Mouse (Mus musculus) intestine, embryonic 15.5 days (tissue): ENCODE measurements around the gene Slc1a1. TPM values are rescaled to one million over a fixed set of nuclear protein-coding genes. Genes with fewer than 3 reads are reported as not detected.

ENCODE experiments used
- ATAC-seq: fragments of 200-750 bp; cut with Nextera tagmentation; 2 replicates; pipeline ENCODE4 v1.8.0; 2017; ENCODE audit warnings: moderate TSS enrichment, moderate library complexity
- H3K27ac ChIP-seq: fragments of 300-500 bp; sonication (generic); 2 replicates; pipeline ENCODE4 v1.5.1; 2015; ENCODE audit warnings: mild to moderate bottlenecking, inconsistent platforms
- H3K27me3 ChIP-seq: fragments of 300-500 bp; sonication (generic); replicated peaks from 2 replicates; pipeline ENCODE4 v1.6.1; 2015; ENCODE audit warnings: inconsistent platforms
- H3K36me3 ChIP-seq: fragments of 300-500 bp; sonication (generic); 2 replicates; pipeline ENCODE4 v1.6.1; 2015; ENCODE audit warnings: inconsistent platforms
- H3K4me1 ChIP-seq: fragments of 300-500 bp; sonication (generic); replicated peaks from 2 replicates; pipeline ENCODE4 v1.6.1; 2015; ENCODE audit warnings: inconsistent platforms
- H3K4me2 ChIP-seq: fragments of 300-500 bp; sonication (generic); replicated peaks from 2 replicates; pipeline ENCODE4 v1.6.1; 2015; ENCODE audit warnings: mild to moderate bottlenecking, inconsistent platforms
- H3K4me3 ChIP-seq: fragments of 300-500 bp; sonication (generic); replicated peaks from 2 replicates; pipeline ENCODE4 v1.5.1; 2015; ENCODE audit warnings: inconsistent platforms
- H3K9ac ChIP-seq: fragments of 300-500 bp; sonication (generic); 2 replicates; pipeline ENCODE4 v1.6.1; 2015; ENCODE audit warnings: inconsistent platforms
- H3K9me3 ChIP-seq: fragments of 300-500 bp; sonication (generic); 2 replicates; pipeline ENCODE4 v1.6.1; 2016; ENCODE audit warnings: inconsistent platforms
- WGBS: fragments of 180-500 bp; shearing (Covaris S2); methylation state at CpG from one replicate; pipeline ENCODE4 v1.1.7; 2015; 5-methylcytosine and 5-hydroxymethylcytosine counted together
- polyA plus RNA-seq: library from polyadenylated mRNA; unstranded; fragments of >200 nt; fragmentation: Nextera tagmentation; extraction: Ambion mirVana; gene quantifications from 2 replicates; pipeline ENCODE4 v1.2.1, GENCODE M21; 2015

The Slc1a1 gene
- polyA plus RNA-seq, 1 experiment from 2014 or later: 0.97 TPM

DNA sequence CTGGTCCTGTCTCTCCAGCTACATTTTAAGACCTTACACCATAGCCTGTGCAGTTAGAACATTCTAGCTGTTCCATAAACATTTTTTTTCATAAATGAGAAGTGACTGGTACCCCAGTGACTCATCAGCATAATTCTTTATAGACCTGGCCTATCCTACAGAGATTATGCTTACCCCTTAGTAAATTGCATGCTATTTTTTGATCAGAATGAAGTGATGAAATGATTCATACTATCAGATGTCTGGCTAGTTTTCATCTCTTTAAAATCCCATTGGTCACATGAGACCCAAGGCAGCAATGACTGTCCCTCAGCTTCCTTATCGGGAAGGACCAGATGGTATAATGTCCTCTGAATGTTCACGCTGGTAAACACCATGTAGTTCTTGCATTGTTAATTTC is 65.9 kb downstream of the Slc1a1 start:
- WGBS: 89% methylated on average over 2 of the region's 2 CpGs
- Histone ChIP-seq H3K9ac (no peak overlapping the region), H3K27me3 (no peaks in the 10 kb centered on the region), H3K36me3 (no peaks in the 10 kb centered on the region), H3K27ac (no peak overlapping the region), H3K4me1 (peaks cover 3% of the 10 kb centered on the region; the same call in 1 of the 2 replicates), H3K4me3 (no peak overlapping the region), H3K9me3 (no peaks in the 10 kb centered on the region), H3K4me2 (no peak overlapping the region)
- no peak for ATAC-seq

DNA sequence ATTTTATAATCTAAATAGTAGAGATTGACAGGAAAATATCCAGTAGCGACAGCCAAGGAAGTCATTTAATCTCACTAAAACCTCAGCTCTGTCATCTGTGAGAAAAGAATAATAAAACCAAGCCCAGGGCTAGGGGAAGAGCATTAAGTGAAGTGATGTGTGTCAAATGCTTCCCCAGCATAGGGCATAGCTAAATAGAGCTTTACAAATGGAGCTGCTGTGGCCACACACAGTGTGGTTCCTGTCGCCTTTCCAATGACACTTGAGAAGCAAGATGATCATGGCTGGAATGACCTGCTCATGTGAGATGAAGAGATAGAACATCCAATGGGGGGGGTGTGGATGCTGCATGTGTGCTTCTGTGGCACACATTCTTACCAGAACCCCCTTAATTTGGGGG is 67.3 kb downstream of the Slc1a1 start:
- 60% methylated on average over 2 of the region's 2 CpGs for WGBS
- no peak overlapping the region for H3K4me3 ChIP-seq
- no peaks in the 10 kb centered on the region for H3K27me3 ChIP-seq
- H3K27ac ChIP-seq: no peak overlapping the region
- H3K36me3 ChIP-seq: no peaks in the 10 kb centered on the region
- no peak for ATAC-seq
- H3K9me3 ChIP-seq: no peaks in the 10 kb centered on the region
- no peak overlapping the region for H3K4me2 ChIP-seq
- H3K9ac ChIP-seq: no peak overlapping the region
- peaks cover 3% of the 10 kb centered on the region; the same call in 1 of the 2 replicates for H3K4me1 ChIP-seq

GRCm38 (mm10) chr19:28902806-28903205 is 68.0 kb downstream of the Slc1a1 start:
- no peaks in the 10 kb centered on the region for H3K9me3 ChIP-seq
- no peaks in the 10 kb centered on the region for H3K36me3 ChIP-seq
- H3K27ac ChIP-seq: no peak overlapping the region
- no peak overlapping the region for H3K4me3 ChIP-seq
- ATAC-seq: no peak
- no peak overlapping the region for H3K9ac ChIP-seq
- H3K4me2 ChIP-seq: no peak overlapping the region
- WGBS: 76% methylated on average over 4 of the region's 4 CpGs
- H3K4me1 ChIP-seq: peaks cover 3% of the 10 kb centered on the region; the same call in 1 of the 2 replicates
- H3K27me3 ChIP-seq: no peaks in the 10 kb centered on the region

- no peaks in the 10 kb centered on the region for H3K9me3 ChIP-seq
- WGBS: 56% methylated on average over 8 of the region's 8 CpGs
- H3K36me3 ChIP-seq: no peaks in the 10 kb centered on the region
- no peaks in the 10 kb centered on the region for H3K27me3 ChIP-seq
- peaks cover 3% of the 10 kb centered on the region; the same call in 1 of the 2 replicates for H3K4me1 ChIP-seq
- H3K27ac ChIP-seq: no peak overlapping the region
- H3K9ac ChIP-seq: no peak overlapping the region
- H3K4me3 ChIP-seq: no peak overlapping the region
- ATAC-seq: no peak
- no peak overlapping the region for H3K4me2 ChIP-seq
Observed at GRCm38 (mm10) chr19:28903536-28904119, 68.8 kb downstream of the Slc1a1 start.

DNA sequence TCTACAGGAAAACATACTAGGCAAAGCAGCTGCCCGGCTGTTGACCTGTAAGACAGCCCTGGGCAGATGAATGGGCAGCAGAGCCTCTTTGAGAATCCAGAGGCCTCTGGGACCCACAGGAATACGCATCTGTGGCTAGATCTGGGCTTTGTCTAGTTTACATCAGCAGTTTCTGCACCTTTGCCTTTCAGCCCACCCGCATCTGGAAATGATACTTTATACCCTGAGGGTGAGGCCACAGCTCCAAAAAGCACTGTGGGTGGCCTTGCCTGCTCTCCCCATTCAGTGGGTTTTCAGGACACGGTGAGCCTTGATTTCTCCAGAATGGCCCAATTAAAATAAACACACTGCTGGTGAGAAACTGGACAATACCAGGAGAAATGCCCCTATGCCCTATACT is 73.3 kb downstream of the Slc1a1 start:
- Histone ChIP-seq H3K9me3 (no peaks in the 10 kb centered on the region), H3K4me1 (peaks cover 3% of the 10 kb centered on the region; the same call in 1 of the 2 replicates), H3K27me3 (no peaks in the 10 kb centered on the region), H3K36me3 (no peaks in the 10 kb centered on the region), H3K9ac (no peak overlapping the region), H3K4me3 (no peak overlapping the region), H3K4me2 (no peak overlapping the region), H3K27ac (no peak overlapping the region)
- ATAC-seq: no peak
- 58% methylated on average over 4 of the region's 4 CpGs for WGBS

GRCm38 (mm10) chr19:28908693-28909092 is 73.8 kb downstream of the Slc1a1 start:
- H3K27ac ChIP-seq: no peak overlapping the region
- WGBS: 61% methylated on average over 9 of the region's 9 CpGs
- no peaks in the 10 kb centered on the region for H3K9me3 ChIP-seq
- no peaks in the 10 kb centered on the region for H3K27me3 ChIP-seq
- H3K4me2 ChIP-seq: no peak overlapping the region
- H3K4me1 ChIP-seq: no peaks in the 10 kb centered on the region
- H3K4me3 ChIP-seq: no peak overlapping the region
- H3K9ac ChIP-seq: no peak overlapping the region
- no peak for ATAC-seq
- no peaks in the 10 kb centered on the region for H3K36me3 ChIP-seq

DNA sequence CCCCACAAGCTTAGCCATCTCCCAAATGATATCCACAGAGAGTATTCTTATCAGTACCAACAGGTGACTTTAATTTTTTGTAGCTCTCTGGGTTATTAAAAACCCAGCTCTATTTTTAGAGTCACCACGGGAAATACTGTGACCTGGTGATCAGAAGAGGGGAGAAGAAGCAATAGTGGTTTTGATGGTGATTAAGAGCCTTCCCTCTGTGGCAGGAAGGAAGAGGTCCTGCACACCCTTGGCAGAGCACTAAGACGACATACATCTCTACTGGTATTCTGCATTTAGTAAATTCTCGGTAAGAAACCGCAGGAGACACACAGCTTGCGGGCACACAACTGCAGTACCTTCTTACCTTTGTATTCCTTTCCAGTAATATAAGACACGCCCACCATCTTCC is 79.7 kb downstream of the Slc1a1 start:
- Histone ChIP-seq H3K4me1 (no peaks in the 10 kb centered on the region), H3K27me3 (no peaks in the 10 kb centered on the region), H3K4me3 (no peak overlapping the region), H3K9me3 (no peaks in the 10 kb centered on the region), H3K4me2 (no peak overlapping the region), H3K27ac (no peak overlapping the region), H3K36me3 (no peaks in the 10 kb centered on the region), H3K9ac (no peak overlapping the region)
- no peak for ATAC-seq
- WGBS: 87% methylated on average over 6 of the region's 6 CpGs

DNA sequence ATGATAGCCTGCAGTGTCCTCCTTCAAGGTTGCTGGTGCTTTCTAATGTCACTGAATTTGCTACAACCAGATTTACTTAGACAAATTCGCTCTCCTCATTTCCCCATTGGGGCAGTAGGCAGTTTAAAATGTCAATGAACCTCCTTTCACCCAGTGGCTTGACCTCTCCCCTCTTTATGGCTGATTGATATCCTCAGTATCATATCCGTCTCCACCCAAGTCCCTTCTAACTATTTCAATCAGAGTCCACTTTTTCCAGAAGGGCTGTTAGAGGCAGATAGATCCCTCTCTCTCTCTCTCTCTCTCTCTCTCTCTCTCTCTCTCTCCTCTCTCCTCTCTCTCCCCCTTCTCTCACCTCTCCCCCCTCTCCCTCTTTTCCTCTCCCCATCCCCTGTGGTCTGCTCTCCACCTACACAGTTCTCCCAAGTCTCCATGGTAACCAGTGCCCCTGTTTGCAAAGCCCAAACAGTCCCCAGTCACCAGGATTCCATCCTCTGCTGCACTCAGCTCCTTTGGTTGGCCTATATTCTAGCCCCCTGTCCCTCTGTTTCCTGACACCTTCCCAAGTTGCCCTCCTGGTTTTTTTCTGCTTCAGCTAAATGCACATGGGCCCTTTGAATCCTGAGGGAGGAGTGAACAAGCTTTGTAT is 80.9 kb downstream of the Slc1a1 start:
- Histone ChIP-seq H3K36me3 (no peaks in the 10 kb centered on the region), H3K27ac (no peak overlapping the region), H3K27me3 (no peaks in the 10 kb centered on the region), H3K4me2 (no peak overlapping the region), H3K9ac (no peak overlapping the region), H3K4me1 (no peaks in the 10 kb centered on the region), H3K4me3 (no peak overlapping the region), H3K9me3 (no peaks in the 10 kb centered on the region)
- 49% methylated on average over 2 of the region's 2 CpGs for WGBS
- ATAC-seq: peak; percentile 55

- H3K4me2 ChIP-seq: no peak overlapping the region
- H3K9ac ChIP-seq: no peak overlapping the region
- H3K36me3 ChIP-seq: no peaks in the 10 kb centered on the region
- H3K4me1 ChIP-seq: no peaks in the 10 kb centered on the region
- no peak overlapping the region for H3K4me3 ChIP-seq
- no peak overlapping the region for H3K27ac ChIP-seq
- 27% methylated on average over 4 of the region's 4 CpGs for WGBS
- ATAC-seq: peak; percentile 58
- H3K9me3 ChIP-seq: no peaks in the 10 kb centered on the region
- no peaks in the 10 kb centered on the region for H3K27me3 ChIP-seq
Observed at GRCm38 (mm10) chr19:28916492-28916891, 81.6 kb downstream of the Slc1a1 start.

- H3K27me3 ChIP-seq: no peaks in the 10 kb centered on the region
- no peaks in the 10 kb centered on the region for H3K36me3 ChIP-seq
- no peak for ATAC-seq
- H3K4me1 ChIP-seq: no peaks in the 10 kb centered on the region
- H3K9ac ChIP-seq: no peak overlapping the region
- no peak overlapping the region for H3K4me3 ChIP-seq
- no peak overlapping the region for H3K27ac ChIP-seq
- WGBS: 83% methylated on average over 5 of the region's 5 CpGs
- H3K4me2 ChIP-seq: no peak overlapping the region
- H3K9me3 ChIP-seq: no peaks in the 10 kb centered on the region
Observed at GRCm38 (mm10) chr19:28917839-28918238, 83.0 kb downstream of the Slc1a1 start.

DNA sequence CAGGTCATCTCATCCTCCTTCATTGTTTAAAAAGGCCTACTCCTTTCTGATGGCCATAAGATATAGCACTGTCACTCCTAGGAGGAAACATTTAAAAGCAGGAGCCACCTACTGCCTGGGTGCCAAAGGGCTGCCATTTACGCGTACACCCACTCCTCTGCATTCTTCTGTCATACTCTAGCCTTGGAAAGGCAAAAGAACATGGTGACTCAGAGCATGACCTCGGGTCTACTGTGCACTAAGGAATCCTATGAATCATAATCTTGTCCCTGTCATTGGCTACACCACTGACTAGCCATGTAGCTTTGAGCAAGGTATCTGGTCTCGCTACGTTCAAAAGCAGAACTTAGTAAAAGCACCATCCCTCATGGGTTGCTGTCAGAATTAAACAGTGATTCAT is 91.5 kb downstream of the Slc1a1 start:
- Histone ChIP-seq H3K4me3 (no peak overlapping the region), H3K36me3 (no peaks in the 10 kb centered on the region), H3K27me3 (no peaks in the 10 kb centered on the region), H3K9ac (no peak overlapping the region), H3K4me2 (no peak overlapping the region), H3K9me3 (no peaks in the 10 kb centered on the region), H3K27ac (no peak overlapping the region), H3K4me1 (no peaks in the 10 kb centered on the region)
- WGBS: 86% methylated on average over 5 of the region's 5 CpGs
- ATAC-seq: no peak

DNA sequence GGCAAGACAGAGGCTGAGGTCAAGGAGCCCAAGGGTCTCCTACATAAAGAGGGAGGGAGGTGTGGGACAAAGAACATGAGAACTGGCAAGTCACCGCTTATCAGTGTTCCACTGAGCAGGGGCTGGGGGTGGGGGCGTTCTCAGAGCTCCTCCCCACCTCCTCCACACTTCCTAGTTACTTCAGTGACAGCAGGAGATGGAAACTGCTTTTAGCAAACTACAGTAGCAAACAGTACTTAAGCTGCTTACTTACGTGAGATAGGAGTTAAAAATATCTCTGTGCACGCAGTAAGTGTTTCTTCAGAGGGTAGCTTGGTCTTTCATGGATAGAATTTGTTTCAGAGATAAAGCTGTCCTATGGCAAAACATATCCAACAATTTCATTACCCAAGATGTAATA is 92.5 kb downstream of the Slc1a1 start:
- no peaks in the 10 kb centered on the region for H3K9me3 ChIP-seq
- no peak overlapping the region for H3K27ac ChIP-seq
- H3K4me3 ChIP-seq: no peak overlapping the region
- WGBS: 43% methylated on average over 4 of the region's 4 CpGs
- no peaks in the 10 kb centered on the region for H3K36me3 ChIP-seq
- ATAC-seq: no peak
- H3K9ac ChIP-seq: no peak overlapping the region
- H3K4me2 ChIP-seq: no peak overlapping the region
- H3K4me1 ChIP-seq: no peaks in the 10 kb centered on the region
- H3K27me3 ChIP-seq: no peaks in the 10 kb centered on the region

- Histone ChIP-seq H3K4me2 (no peak overlapping the region), H3K27ac (no peak overlapping the region), H3K4me1 (no peaks in the 10 kb centered on the region), H3K9ac (no peak overlapping the region), H3K27me3 (no peaks in the 10 kb centered on the region), H3K9me3 (no peaks in the 10 kb centered on the region), H3K4me3 (no peak overlapping the region), H3K36me3 (no peaks in the 10 kb centered on the region)
- ATAC-seq: peak; percentile 23; the same call in 1 of the 2 replicates
Observed at GRCm38 (mm10) chr19:28929034-28929433, 94.2 kb downstream of the Slc1a1 start.
